Mouse (Mus musculus): ENCODE measurements around the gene Tnfrsf9. TPM values are rescaled to one million over a fixed set of nuclear protein-coding genes. Genes with fewer than 3 reads are reported as not detected.

Gene Tnfrsf9
- polyA plus RNA-seq, 1 experiment from 2014 or later = 1.5 TPM

GRCm38 (mm10) chr4:150979455-150979854 lies 65.1 kb downstream of the Tnfrsf9 start:
- no peaks in the 10 kb centered on the region for H3K36me3 ChIP-seq
- 76% methylated on average over 9 of the region's 9 CpGs for WGBS
- H3K27me3 ChIP-seq (replicated peaks) = no peaks in the 10 kb centered on the region
- H3K27ac ChIP-seq = no peak overlapping the region
- H3K4me3 ChIP-seq (replicated peaks) = no peak overlapping the region
- ATAC-seq = no peak
- no peaks in the 10 kb centered on the region for H3K9me3 ChIP-seq
- H3K9ac ChIP-seq = no peak overlapping the region
- no peak overlapping the region for H3K4me2 ChIP-seq (replicated peaks)
- no peaks in the 10 kb centered on the region for H3K4me1 ChIP-seq (replicated peaks)

- WGBS = 90% methylated on average over 5 of the region's 5 CpGs
- H3K9me3 ChIP-seq = no peaks in the 10 kb centered on the region
- H3K27me3 ChIP-seq (replicated peaks) = no peaks in the 10 kb centered on the region
- H3K9ac ChIP-seq = no peak overlapping the region
- H3K4me2 ChIP-seq (replicated peaks) = no peak overlapping the region
- H3K4me3 ChIP-seq (replicated peaks) = no peak overlapping the region
- H3K27ac ChIP-seq = no peak overlapping the region
- no peaks in the 10 kb centered on the region for H3K36me3 ChIP-seq
- no peaks in the 10 kb centered on the region for H3K4me1 ChIP-seq (replicated peaks)
- no peak for ATAC-seq
Observed at GRCm38 (mm10) chr4:150980153-150980552, 65.8 kb downstream of the Tnfrsf9 start.

- ATAC-seq = no peak
- WGBS = 46% methylated on average over 6 of the region's 6 CpGs
- Histone ChIP-seq H3K4me1 (replicated peaks) (no peaks in the 10 kb centered on the region), H3K27me3 (replicated peaks) (no peaks in the 10 kb centered on the region), H3K36me3 (no peaks in the 10 kb centered on the region), H3K9ac (no peak overlapping the region), H3K4me2 (replicated peaks) (no peak overlapping the region), H3K9me3 (no peaks in the 10 kb centered on the region), H3K4me3 (replicated peaks) (no peak overlapping the region), H3K27ac (no peak overlapping the region)
Observed at GRCm38 (mm10) chr4:150990148-150990547, 75.8 kb downstream of the Tnfrsf9 start.

Other genes with a start within 250 kb of the Tnfrsf9 start
- gene Errfi1, start 60.6 kb upstream of the Tnfrsf9 start, polyA plus RNA-seq (2015; fragmentation: Nextera tagmentation; extraction: Ambion mirVana) = 27.8 and 28.1 TPM in 2 replicates
- gene Park7, start 125 bp upstream of the Tnfrsf9 start, polyA plus RNA-seq (2015; fragmentation: Nextera tagmentation; extraction: Ambion mirVana) = 410 and 432 TPM in 2 replicates
- not detected in 2 replicates for gene Uts2, start 82.5 kb downstream of the Tnfrsf9 start, polyA plus RNA-seq (2015; fragmentation: Nextera tagmentation; extraction: Ambion mirVana)
- gene Per3, start 130.1 kb downstream of the Tnfrsf9 start, polyA plus RNA-seq (2015; fragmentation: Nextera tagmentation; extraction: Ambion mirVana) = 3.7 and 4.1 TPM in 2 replicates
- 120 and 126 TPM in 2 replicates for gene Vamp3, start 143.4 kb downstream of the Tnfrsf9 start, polyA plus RNA-seq (2015; fragmentation: Nextera tagmentation; extraction: Ambion mirVana)
- gene Gm13090, start 175.0 kb downstream of the Tnfrsf9 start, polyA plus RNA-seq (2015; fragmentation: Nextera tagmentation; extraction: Ambion mirVana) = not detected in 2 replicates

Measured in intestine, embryonic 15.5 days (tissue).